Mouse (Mus musculus) kidney, embryonic 15.5 days (tissue): Measurements from ENCODE around the gene Gm9821. TPM values are rescaled to one million over a fixed set of nuclear protein-coding genes. Genes with fewer than 3 reads are reported as not detected.
A peak's percentile ranks its signal among the peaks of the same experiment; 100 is the strongest.

ENCODE experiments used
- ATAC-seq: fragments of 200-750 bp; cut with Nextera tagmentation; replicated peaks from 2 replicates; pipeline ENCODE4 v1.8.0; 2017; ENCODE audit warnings: moderate TSS enrichment; ENCODE audit not compliant: low FRiP score
- H3K27ac ChIP-seq: fragments of 300-500 bp; sonication (generic); 2 replicates; pipeline ENCODE4 v1.5.1; 2015; ENCODE audit warnings: mild to moderate bottlenecking, inconsistent platforms
- H3K27me3 ChIP-seq: fragments of 300-500 bp; sonication (generic); 2 replicates; pipeline ENCODE4 v1.6.1; 2015; ENCODE audit warnings: inconsistent platforms
- H3K36me3 ChIP-seq: fragments of 300-500 bp; sonication (generic); 2 replicates; pipeline ENCODE4 v1.6.1; 2015; ENCODE audit warnings: inconsistent platforms
- H3K4me1 ChIP-seq: fragments of 300-500 bp; sonication (generic); 2 replicates; pipeline ENCODE4 v1.6.1; 2015; ENCODE audit warnings: inconsistent platforms
- H3K4me2 ChIP-seq: fragments of 300-500 bp; sonication (generic); 2 replicates; pipeline ENCODE4 v1.6.1; 2015; ENCODE audit warnings: moderate library complexity, mild to moderate bottlenecking, inconsistent platforms
- H3K4me3 ChIP-seq: fragments of 300-500 bp; sonication (generic); replicated peaks from 2 replicates; pipeline ENCODE4 v1.5.1; 2015; ENCODE audit warnings: mild to moderate bottlenecking, inconsistent platforms
- H3K9ac ChIP-seq: fragments of 300-500 bp; sonication (generic); 2 replicates; pipeline ENCODE4 v1.6.1; 2015; ENCODE audit warnings: mild to moderate bottlenecking, inconsistent platforms
- H3K9me3 ChIP-seq: fragments of 300-500 bp; sonication (generic); replicated peaks from 2 replicates; pipeline ENCODE4 v1.6.1; 2016; ENCODE audit warnings: inconsistent platforms
- WGBS: fragments of 180-500 bp; shearing (Covaris S2); methylation state at CpG from one replicate; pipeline ENCODE4 v1.1.7; 2015; ENCODE audit warnings: mixed read lengths; 5-methylcytosine and 5-hydroxymethylcytosine counted together
- polyA plus RNA-seq: library from polyadenylated mRNA; unstranded; fragments of >200 nt; fragmentation: Nextera tagmentation; extraction: Ambion mirVana; gene quantifications from 2 replicates; pipeline ENCODE4 v1.2.1, GENCODE M21; 2015

Gm9821 gene
- polyA plus RNA-seq, 1 experiment from 2014 or later: 0.53 TPM

DNA sequence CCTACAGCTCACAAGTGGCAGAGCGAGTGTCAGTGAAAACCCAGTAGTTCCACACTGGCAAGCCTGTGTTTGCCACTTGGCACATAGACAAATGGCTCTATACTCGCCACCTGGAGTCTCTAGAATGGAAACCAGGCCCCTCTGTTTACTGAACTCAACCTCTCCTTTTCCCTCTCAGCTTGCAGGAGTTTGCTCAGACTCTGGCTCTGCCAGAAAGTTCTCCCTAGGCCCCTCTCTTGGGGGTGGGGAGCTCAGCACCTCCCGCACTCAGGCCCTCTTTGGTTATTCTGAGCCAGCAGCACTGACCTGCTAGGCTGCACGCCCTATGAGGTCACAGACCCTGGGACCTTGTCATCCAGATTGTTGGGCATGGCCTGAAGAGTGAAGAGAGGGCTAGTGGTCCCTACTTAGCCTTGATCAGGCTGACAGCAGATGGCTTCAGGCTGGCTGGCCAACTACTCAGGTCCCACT is 9.7 kb downstream of the Gm9821 start:
- WGBS: 84% methylated on average over 4 of the region's 4 CpGs
- Histone ChIP-seq H3K27ac (0 out of 2 replicates have a peak overlapping the region, but pooled peaks have one; percentile 82), H3K27me3 (no peaks in the 10 kb centered on the region), H3K9me3 (no peaks in the 10 kb centered on the region), H3K9ac (no peak overlapping the region), H3K4me3 (no peak overlapping the region), H3K4me2 (no peak overlapping the region), H3K36me3 (0 out of 2 replicates have a peak, but pooled peaks cover 4% of the 10 kb centered on the region), H3K4me1 (peaks cover 65% of the 10 kb centered on the region)
- ATAC-seq: no peak

- H3K4me3 ChIP-seq: no peak overlapping the region
- H3K4me2 ChIP-seq: no peak overlapping the region
- H3K9me3 ChIP-seq: no peaks in the 10 kb centered on the region
- 91% methylated on average over 6 of the region's 6 CpGs for WGBS
- H3K4me1 ChIP-seq: peaks cover 62% of the 10 kb centered on the region
- no peak overlapping the region for H3K27ac ChIP-seq
- 0 out of 2 replicates have a peak, but pooled peaks cover 6% of the 10 kb centered on the region for H3K36me3 ChIP-seq
- no peak overlapping the region for H3K9ac ChIP-seq
- ATAC-seq: no peak
- H3K27me3 ChIP-seq: no peaks in the 10 kb centered on the region
Observed at GRCm38 (mm10) chr2:91955875-91956274, 10.4 kb downstream of the Gm9821 start.

GRCm38 (mm10) chr2:91957096-91957495 is 11.6 kb downstream of the Gm9821 start:
- H3K4me3 ChIP-seq: no peak overlapping the region
- 0 out of 2 replicates have a peak, but pooled peaks cover 6% of the 10 kb centered on the region for H3K36me3 ChIP-seq
- 31% methylated on average over 4 of the region's 4 CpGs for WGBS
- ATAC-seq: no peak; the same call in 1 of the 2 replicates
- H3K9ac ChIP-seq: no peak overlapping the region
- H3K4me2 ChIP-seq: no peak overlapping the region
- H3K27me3 ChIP-seq: no peaks in the 10 kb centered on the region
- H3K9me3 ChIP-seq: no peaks in the 10 kb centered on the region
- H3K27ac ChIP-seq: no peak overlapping the region
- H3K4me1 ChIP-seq: peaks cover 74% of the 10 kb centered on the region

- no peak overlapping the region for H3K27ac ChIP-seq
- H3K9me3 ChIP-seq: no peaks in the 10 kb centered on the region
- WGBS: 85% methylated on average over 8 of the region's 8 CpGs
- ATAC-seq: no peak
- H3K27me3 ChIP-seq: no peaks in the 10 kb centered on the region
- H3K36me3 ChIP-seq: 0 out of 2 replicates have a peak, but pooled peaks cover 6% of the 10 kb centered on the region
- no peak overlapping the region for H3K4me3 ChIP-seq
- no peak overlapping the region for H3K9ac ChIP-seq
- no peak overlapping the region for H3K4me2 ChIP-seq
- H3K4me1 ChIP-seq: peaks cover 83% of the 10 kb centered on the region
Observed at GRCm38 (mm10) chr2:91958049-91958448, 12.5 kb downstream of the Gm9821 start.

DNA sequence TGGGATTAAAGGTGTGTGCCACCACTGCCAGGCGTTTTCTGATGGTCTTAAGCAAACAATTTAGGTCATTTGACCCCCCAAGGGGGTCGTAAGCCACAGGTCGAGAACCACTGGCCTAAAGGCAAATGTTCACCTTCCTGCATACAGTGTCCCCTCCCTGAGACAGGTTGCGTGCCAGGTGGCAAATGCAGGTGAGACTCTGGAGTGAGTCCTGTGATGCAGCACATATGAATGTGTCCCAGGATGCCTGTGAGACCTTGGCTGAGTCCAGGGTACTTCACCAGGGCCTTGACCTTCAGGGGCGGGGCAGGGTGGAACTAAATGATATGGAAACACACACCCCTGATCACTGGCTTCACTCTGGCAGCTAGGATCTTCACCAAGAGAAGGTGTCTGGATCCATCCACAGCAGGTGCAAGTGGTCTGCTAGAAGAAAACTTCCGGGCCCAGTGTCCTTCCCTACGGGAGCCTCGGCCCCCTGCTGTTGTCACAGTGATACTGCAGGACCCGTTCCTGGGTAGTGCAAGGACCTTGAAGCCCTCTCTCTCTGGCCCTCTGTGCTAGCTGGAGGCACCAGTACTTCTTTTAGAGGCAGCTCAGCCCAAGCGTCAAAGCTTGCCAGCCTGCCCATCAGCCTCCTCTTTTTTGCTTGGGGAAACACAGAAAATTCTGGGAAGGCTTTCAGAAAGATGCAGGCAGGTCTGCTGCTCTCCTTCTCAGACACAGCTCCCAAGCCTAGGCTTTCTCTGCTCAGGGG is 13.4 kb downstream of the Gm9821 start:
- no peak overlapping the region for H3K9ac ChIP-seq
- H3K4me1 ChIP-seq: peaks cover 77% of the 10 kb centered on the region
- no peak for ATAC-seq
- no peak overlapping the region for H3K4me2 ChIP-seq
- WGBS: 42% methylated on average over 10 of the region's 10 CpGs
- no peak overlapping the region for H3K27ac ChIP-seq
- no peaks in the 10 kb centered on the region for H3K27me3 ChIP-seq
- no peaks in the 10 kb centered on the region for H3K9me3 ChIP-seq
- 0 out of 2 replicates have a peak, but pooled peaks cover 6% of the 10 kb centered on the region for H3K36me3 ChIP-seq
- H3K4me3 ChIP-seq: no peak overlapping the region

- H3K27ac ChIP-seq: no peak overlapping the region
- ATAC-seq: no peak
- WGBS: 78% methylated on average over 11 of the region's 11 CpGs
- no peak overlapping the region for H3K4me3 ChIP-seq
- H3K27me3 ChIP-seq: no peaks in the 10 kb centered on the region
- H3K4me1 ChIP-seq: peaks cover 72% of the 10 kb centered on the region
- H3K4me2 ChIP-seq: no peak overlapping the region
- H3K9ac ChIP-seq: no peak overlapping the region
- no peaks in the 10 kb centered on the region for H3K9me3 ChIP-seq
- H3K36me3 ChIP-seq: 0 out of 2 replicates have a peak, but pooled peaks cover 6% of the 10 kb centered on the region
Observed at GRCm38 (mm10) chr2:91959544-91960410, 14.3 kb downstream of the Gm9821 start.

GRCm38 (mm10) chr2:91960459-91960858 is 15.0 kb downstream of the Gm9821 start:
- no peaks in the 10 kb centered on the region for H3K9me3 ChIP-seq
- H3K4me1 ChIP-seq: peaks cover 72% of the 10 kb centered on the region
- H3K4me3 ChIP-seq: no peak overlapping the region
- H3K4me2 ChIP-seq: no peak overlapping the region
- 0 out of 2 replicates have a peak, but pooled peaks cover 6% of the 10 kb centered on the region for H3K36me3 ChIP-seq
- 94% methylated on average over 5 of the region's 5 CpGs for WGBS
- no peak for ATAC-seq
- no peak overlapping the region for H3K27ac ChIP-seq
- no peak overlapping the region for H3K9ac ChIP-seq
- no peaks in the 10 kb centered on the region for H3K27me3 ChIP-seq

DNA sequence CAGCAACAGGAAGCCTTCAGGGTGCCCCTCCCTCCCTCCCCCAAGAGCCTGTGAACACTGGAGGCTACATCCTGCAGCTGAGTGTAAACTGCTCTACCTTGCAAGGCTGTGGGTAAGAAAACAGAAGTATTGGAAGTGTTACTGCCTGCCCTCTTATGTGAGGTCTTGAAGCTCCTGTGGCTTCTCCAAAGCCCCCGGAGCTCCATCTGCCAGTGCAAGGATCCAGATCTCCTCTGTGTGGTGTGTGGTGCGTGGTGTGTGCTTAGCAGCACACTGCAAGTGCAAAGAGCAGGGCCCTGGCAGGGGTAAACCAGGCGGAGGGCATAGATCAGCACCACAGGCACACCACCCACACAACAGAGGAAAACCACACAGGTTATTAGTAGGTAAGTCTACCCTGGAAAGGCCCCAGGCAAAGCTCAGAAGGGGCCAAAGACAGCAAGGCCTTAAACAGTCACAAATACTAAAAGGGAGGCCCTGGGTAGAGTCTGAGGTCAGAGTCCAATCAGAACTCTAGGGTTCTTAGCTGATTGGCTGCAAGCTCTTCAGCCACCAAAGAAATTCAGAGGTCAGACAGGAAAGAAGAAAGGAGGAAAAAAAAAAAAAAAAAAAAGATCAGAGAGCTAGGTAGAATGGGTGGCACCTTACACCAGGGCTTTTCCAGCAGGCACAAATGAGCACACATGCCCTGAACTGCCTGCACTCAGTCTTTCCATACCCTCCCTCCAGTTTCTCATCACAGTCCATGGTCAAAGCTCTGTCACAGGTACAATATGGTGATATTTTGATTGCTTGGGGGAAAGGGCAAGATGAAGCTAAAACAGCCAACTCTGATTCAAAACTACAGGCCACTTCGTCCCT is 16.6 kb downstream of the Gm9821 start:
- H3K4me2 ChIP-seq: peak overlapping the region; percentile 91

DNA sequence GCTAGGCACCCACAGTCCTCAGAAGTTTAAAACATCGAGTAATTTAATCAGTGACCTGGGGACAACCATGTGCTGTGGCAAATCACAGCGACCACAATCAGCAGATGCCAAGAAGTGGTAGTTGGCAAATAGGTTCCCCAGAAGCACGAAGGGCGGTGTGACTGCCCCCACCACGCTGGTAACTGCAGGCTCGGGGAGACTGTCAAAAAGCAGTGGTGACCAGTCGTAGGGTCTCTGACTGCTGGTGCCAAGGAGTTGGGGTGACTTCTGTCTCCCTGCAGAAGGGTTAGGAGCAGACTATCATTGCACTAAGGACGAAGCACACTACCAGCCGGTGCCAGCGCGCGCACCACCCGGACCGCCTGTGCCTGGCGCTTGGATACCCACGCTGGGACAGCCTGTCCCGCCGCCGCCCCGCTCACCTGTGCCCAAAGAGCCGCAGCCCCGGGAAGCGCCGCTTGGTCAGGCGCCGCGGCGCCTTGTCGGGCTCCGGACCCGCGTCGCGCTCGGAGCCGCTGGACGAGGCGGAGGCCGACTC is 17.4 kb downstream of the Gm9821 start:
- Histone ChIP-seq H3K4me3 (peak overlapping the region; percentile 91), H3K27me3 (no peaks in the 10 kb centered on the region), H3K4me2 (peak overlapping the region; percentile 91), H3K36me3 (0 out of 2 replicates have a peak, but pooled peaks cover 6% of the 10 kb centered on the region), H3K9me3 (no peaks in the 10 kb centered on the region), H3K27ac (peak overlapping the region; percentile 81), H3K9ac (peak overlapping the region; percentile 92), H3K4me1 (peaks cover 65% of the 10 kb centered on the region)
- peak; percentile 41 for ATAC-seq
- under 1% methylated on average over 39 of the region's 39 CpGs for WGBS

More for the DNA sequence above, 16.6 kb downstream of the Gm9821 start:
- Histone ChIP-seq H3K4me3 (peak overlapping the region; percentile 91), H3K9me3 (no peaks in the 10 kb centered on the region), H3K27me3 (no peaks in the 10 kb centered on the region), H3K9ac (peak overlapping the region; percentile 92), H3K36me3 (0 out of 2 replicates have a peak, but pooled peaks cover 6% of the 10 kb centered on the region), H3K4me1 (peaks cover 71% of the 10 kb centered on the region), H3K27ac (peak overlapping the region; percentile 81)
- WGBS: 47% methylated on average over 4 of the region's 4 CpGs
- no peak for ATAC-seq

DNA sequence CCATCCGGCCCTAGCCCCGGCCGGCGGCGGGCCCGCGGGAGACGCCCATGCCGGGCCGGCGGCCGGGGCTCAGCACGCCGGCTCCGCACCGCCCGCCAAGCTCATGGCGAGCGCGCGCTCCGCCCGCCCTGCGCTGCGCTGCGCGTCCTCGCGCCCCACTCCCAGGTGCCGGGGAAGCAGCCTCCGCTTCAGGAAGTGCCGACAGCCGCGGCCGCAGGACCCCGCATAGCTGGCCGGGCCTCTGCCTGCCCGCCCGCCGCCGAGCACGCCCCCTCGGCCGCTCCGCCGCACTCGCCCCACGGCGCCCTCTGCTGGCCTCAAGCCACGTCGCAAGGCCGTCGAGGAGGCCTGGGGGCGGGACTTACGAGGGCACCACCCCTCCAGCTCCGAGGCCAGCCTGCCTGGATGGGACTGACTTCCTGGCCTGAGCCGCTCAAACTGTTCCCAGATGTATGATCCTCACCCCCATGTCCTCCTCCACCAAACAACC is 18.0 kb downstream of the Gm9821 start:
- ATAC-seq: peak; percentile 93
- Histone ChIP-seq H3K27ac (peak overlapping the region; percentile 81), H3K9ac (peak overlapping the region; percentile 92), H3K4me3 (peak overlapping the region; percentile 91), H3K4me2 (peak overlapping the region; percentile 91), H3K36me3 (0 out of 2 replicates have a peak, but pooled peaks cover 5% of the 10 kb centered on the region), H3K27me3 (no peaks in the 10 kb centered on the region), H3K4me1 (peaks cover 66% of the 10 kb centered on the region), H3K9me3 (no peaks in the 10 kb centered on the region)
- WGBS: under 1% methylated on average over 44 of the region's 57 CpGs
